Mouse (Mus musculus) MEL (cell line): ENCODE data around the gene Phf12.

ENCODE experiments used
- CHD1 ChIP-seq: IDR thresholded peaks from 2 replicates; pipeline ENCODE4 v1.6.1; 2012; ENCODE audit warnings: low read depth, mild to moderate bottlenecking, inconsistent platforms, low read length, improper control_type of control experiment
- CHD2 ChIP-seq: IDR thresholded peaks from 2 replicates; pipeline ENCODE4 v1.6.1; 2011; ENCODE audit warnings: low read length, improper control_type of control experiment
- CTCF ChIP-seq, 3 experiments: IDR thresholded peaks in 2 of 3; conservative IDR thresholded peaks in 1 of 3; 2 replicates each; pipeline ENCODE4 v1.5.1; 2011 to 2012; ENCODE audit warnings: low read length in 3 of 3, low read depth in 2 of 3, mild to moderate bottlenecking in 2 of 3, improper control_type of control experiment in 1 of 3, inconsistent platforms in 1 of 3, mixed read lengths in 1 of 3, moderate library complexity in 1 of 3; ENCODE audit not compliant: control insufficient read depth in 1 of 3, insufficient read depth in 1 of 3, poor library complexity in 1 of 3, severe bottlenecking in 1 of 3
- GATA1 ChIP-seq: IDR thresholded peaks from 2 replicates; pipeline ENCODE4 v1.6.1; 2011; ENCODE audit warnings: low read depth, low read length, improper control_type of control experiment
- HCFC1 ChIP-seq: IDR thresholded peaks from 2 replicates; pipeline ENCODE4 v1.6.1; 2012; ENCODE audit warnings: low read depth, mild to moderate bottlenecking, inconsistent platforms, low read length, improper control_type of control experiment, moderate library complexity
- MAX ChIP-seq: IDR thresholded peaks from 2 replicates; pipeline ENCODE4 v1.6.1; 2011; ENCODE audit warnings: low read length, improper control_type of control experiment
- POLR2A ChIP-seq, 2 experiments: IDR thresholded peaks; 2 replicates each; pipeline ENCODE4 v1.6.1; 2011 to 2012; ENCODE audit warnings: low read length in 2 of 2, mild to moderate bottlenecking in 2 of 2, control low read depth in 1 of 2, improper control_type of control experiment in 1 of 2, low read depth in 1 of 2, moderate library complexity in 1 of 2; ENCODE audit not compliant: control insufficient read depth in 1 of 2, insufficient read depth in 1 of 2, poor library complexity in 1 of 2
- POLR2AphosphoS5 ChIP-seq: IDR thresholded peaks from 2 replicates; pipeline ENCODE4 v1.6.1; 2012; ENCODE audit warnings: low read depth, borderline replicate concordance, mild to moderate bottlenecking, inconsistent platforms, low read length, moderate library complexity, mixed read lengths
- TAL1 ChIP-seq: IDR thresholded peaks from 2 replicates; pipeline ENCODE4 v1.6.1; 2012; ENCODE audit warnings: mild to moderate bottlenecking, inconsistent platforms, low read length, moderate library complexity, mixed read lengths
- TBP ChIP-seq: IDR thresholded peaks from 2 replicates; pipeline ENCODE4 v1.8.0; 2011; ENCODE audit warnings: low read depth, low read length, improper control_type of control experiment
- UBTF ChIP-seq: IDR thresholded peaks from 2 replicates; pipeline ENCODE4 v1.6.1; 2012; ENCODE audit warnings: low read depth, mild to moderate bottlenecking, inconsistent platforms, low read length, improper control_type of control experiment, moderate library complexity, borderline replicate concordance; ENCODE audit not compliant: insufficient read depth

- TF ChIP-seq CTCF (IDR thresholded peaks at IDR 0.05 in 2 of 3, conservative IDR thresholded peaks at IDR 0.05 in 1 of 3; ENCODE audit: control insufficient read depth in 1 of 3, insufficient read depth in 1 of 3, low read depth in 2 of 3, low read length in 3 of 3, poor library complexity in 1 of 3, severe bottlenecking in 1 of 3) (no peak), CHD1 (no peak), TAL1 (no peak), CHD2 (no peak), GATA1 (no peak), POLR2A (IDR thresholded peaks at IDR 0.05; ENCODE audit: control insufficient read depth in 1 of 2, insufficient read depth in 1 of 2, low read depth in 1 of 2, low read length in 2 of 2, poor library complexity in 1 of 2) (no peak), UBTF (no peak), MAX (no peak), TBP (no peak), POLR2AphosphoS5 (no peak), HCFC1 (no peak)
These were observed 31.7 kb upstream of the Phf12 start for GRCm38 (mm10) chr11:77950797-77951228.
